In the genomic region with DNA sequence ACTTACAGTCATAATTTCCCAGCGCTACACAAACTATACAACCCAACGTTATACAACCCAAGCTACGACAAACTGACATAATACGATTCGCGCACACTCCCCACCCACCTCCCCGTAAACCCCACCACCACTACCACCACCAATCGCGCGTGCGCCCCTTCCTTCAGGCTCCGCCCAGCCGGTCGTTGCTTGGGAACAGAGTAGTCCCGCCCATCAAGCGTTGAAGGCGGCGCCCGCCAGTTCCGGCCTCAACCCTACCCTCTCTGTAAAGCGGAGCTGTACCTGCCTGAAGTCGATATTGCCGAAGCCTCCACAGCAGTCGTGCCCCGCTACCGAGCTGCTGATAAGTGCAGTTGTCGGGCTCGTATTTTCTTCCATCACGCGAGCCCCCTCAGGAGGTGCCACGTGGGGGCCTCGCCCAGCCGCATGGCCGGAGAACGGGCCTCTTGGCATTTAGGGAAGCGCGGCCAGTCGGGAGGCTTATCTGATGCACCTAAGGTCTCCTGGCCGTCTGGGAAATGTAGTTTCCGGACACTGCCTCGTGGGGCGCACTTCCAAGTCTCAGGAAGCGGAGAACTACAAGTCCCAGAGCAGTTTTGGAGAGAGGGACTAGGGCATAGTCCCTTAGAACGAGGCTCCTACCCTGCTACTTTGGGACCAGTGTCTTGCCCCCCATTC, we compare ENCODE assay signal across 8 mouse cellular contexts. TPM values are rescaled to one million over a fixed set of nuclear protein-coding genes. Genes with fewer than 3 reads are reported as not detected.
DNase-seq lines count a peak whose midpoint lies in the region; ATAC-seq lines count a peak whose summit lies in the region.

A gene (minus strand): TSS at position 432 of the 678 bp plus-strand sequence.

- ATAC-seq in hindbrain, embryonic 16.5 days, result peak; percentile 99

- H3K27me3 ChIP-seq in hindbrain, embryonic 16.5 days (replicated peaks; ENCODE audit: control insufficient read depth, insufficient read depth, low read length), result no peaks in the 10 kb centered on the region

- no peaks in the 10 kb centered on the region for H3K79me2 ChIP-seq in macrophage (ENCODE audit: inconsistent target)

- peak within 1 kb of the TSS; percentile 74 for H3K4me2 ChIP-seq in hindbrain, embryonic 16.5 days (ENCODE audit: low read length)

- peaks cover 6% of the 10 kb centered on the region for H3K4me1 ChIP-seq in hindbrain, embryonic 16.5 days (ENCODE audit: control insufficient read depth, insufficient read depth, low read depth, low read length)

- no peaks in the 10 kb centered on the region for H3K36me3 ChIP-seq in hindbrain, embryonic 16.5 days (ENCODE audit: control insufficient read depth, insufficient read depth, low read length)
- H3K36me3 ChIP-seq in macrophage (ENCODE audit: inconsistent target), result no peaks in the 10 kb centered on the region

- H3K27ac ChIP-seq in hindbrain, embryonic 16.5 days (ENCODE audit: low read depth, low read length), result peak within 1 kb of the TSS; percentile 93
- H3K27ac ChIP-seq in macrophage, result peak within 1 kb of the TSS; percentile 47

- peak within 1 kb of the TSS; percentile 81 for H3K9ac ChIP-seq in hindbrain, embryonic 16.5 days (ENCODE audit: low read depth, low read length)

- H3K9me3 ChIP-seq in hindbrain, embryonic 16.5 days (ENCODE audit: control insufficient read depth, low read length), result no peaks in the 10 kb centered on the region

- under 1% methylated on average over 44 of the region's 44 CpGs for WGBS in hindbrain, embryonic 16.5 days
- WGBS in macrophage (ENCODE audit: missing documents), result under 1% methylated on average over 42 of the region's 44 CpGs

- peak; percentile 97 for DNase-seq in WW6 (ENCODE audit: low read depth, low spot score)
- DNase-seq in cerebellum, postnatal 4 days (ENCODE audit: low spot score in 2 of 2), result peak; percentile 80 to 94
- peak; percentile 96 for DNase-seq in gastrocnemius, adult 18-20 months (ENCODE audit: low spot score)
- peak; percentile 96 for DNase-seq in left cerebral cortex, adult 18-20 months (ENCODE audit: low spot score in 2 of 2)
- peak; percentile 97 for DNase-seq in right cerebral cortex, adult 18-20 months
- DNase-seq in urinary bladder, postnatal 10 days (ENCODE audit: low spot score), result peak; percentile 79

- peak within 1 kb of the TSS; percentile 72 for H3K4me3 ChIP-seq in hindbrain, embryonic 16.5 days (ENCODE audit: low read length)
- H3K4me3 ChIP-seq in macrophage (ENCODE audit: inconsistent target), result peak within 1 kb of the TSS; percentile 42

RNA-seq across cellular contexts. Expression of the gene that starts here (rescaled TPM):
- total RNA-seq in gastrocnemius, adult 18-20 months (2021), result 1 to 10 TPM; 2.7 to 4.6 TPM
- 8.3 and 9.1 TPM in 2 replicates for polyA plus RNA-seq in hindbrain, embryonic 16.5 days (2015; fragmentation: Nextera tagmentation; extraction: Ambion mirVana)
- total RNA-seq in left cerebral cortex, adult 18-20 months (2021), result 1 to 10 TPM; 6.3 to 8.0 TPM
- not detected for total RNA-seq in macrophage (2018; cell fraction: chromatin; rRNA removed)
- 1 to 10 TPM in 16 of 26 experiments, under 1 TPM in 10; 0.37 to 1.8 (median 1.2) TPM for total RNA-seq in macrophage (2018; cell fraction: cytosol; rRNA removed)
- 1 to 10 TPM in 2 of 26 experiments, under 1 TPM in 2, not detected in 22; 0.56 to 3.7 (median 1.5) TPM for total RNA-seq in macrophage (2018; cell fraction: nucleus; rRNA removed)
- 0.36 to 2.6 TPM (median 1.5 TPM) in 3 replicates for polyA plus RNA-seq in macrophage (2018)

Comparison
In these comparisons a context has a peak if more than half of its experiments do, and no peak if none do; other contexts are left out.
1. Peak in every context shown above with its lines: DNase-seq, ATAC-seq, H3K4me3 ChIP-seq and H3K27ac ChIP-seq.